Mouse (Mus musculus) layer of hippocampus, adult 18-20 months (tissue): ENCODE measurements around the gene Fdx1. TPM values are rescaled to one million over a fixed set of nuclear protein-coding genes. Genes with fewer than 3 reads are reported as not detected.

Source experiments
- DNase-seq, 2 experiments: peaks; one replicate each; pipeline ENCODE4 v3.0.0; 2022; ENCODE audit warnings: low spot score in 2 of 2
- total RNA-seq, 2 experiments: library from RNA; stranded (reverse); gene quantifications; 2 replicates each; pipeline ENCODE4 v1.2.3; 2021

Gene Fdx1
- total RNA-seq, 2 experiments from 2014 or later, result 20.6 to 25.7 TPM

DNA sequence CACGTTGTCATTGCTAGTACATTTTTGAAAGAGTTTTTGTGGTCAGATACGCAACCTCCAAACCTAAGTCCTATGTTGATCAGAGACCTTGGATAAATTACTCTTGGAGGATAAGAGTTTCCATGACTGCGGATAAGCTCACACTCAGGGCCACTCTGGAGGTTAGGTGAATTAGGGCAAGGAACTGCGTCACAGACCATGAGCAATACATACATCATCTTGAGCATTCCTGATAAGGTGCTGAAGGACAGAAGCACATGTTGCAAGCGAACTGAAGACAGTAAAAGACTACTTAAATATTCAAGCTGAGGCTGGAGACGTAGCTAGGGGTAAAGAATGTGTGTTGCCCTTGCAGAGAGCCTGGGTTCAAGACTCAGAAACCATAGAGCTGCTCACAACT lies 754 bp upstream of the Fdx1 start:
- DNase-seq, result no peak

DNA sequence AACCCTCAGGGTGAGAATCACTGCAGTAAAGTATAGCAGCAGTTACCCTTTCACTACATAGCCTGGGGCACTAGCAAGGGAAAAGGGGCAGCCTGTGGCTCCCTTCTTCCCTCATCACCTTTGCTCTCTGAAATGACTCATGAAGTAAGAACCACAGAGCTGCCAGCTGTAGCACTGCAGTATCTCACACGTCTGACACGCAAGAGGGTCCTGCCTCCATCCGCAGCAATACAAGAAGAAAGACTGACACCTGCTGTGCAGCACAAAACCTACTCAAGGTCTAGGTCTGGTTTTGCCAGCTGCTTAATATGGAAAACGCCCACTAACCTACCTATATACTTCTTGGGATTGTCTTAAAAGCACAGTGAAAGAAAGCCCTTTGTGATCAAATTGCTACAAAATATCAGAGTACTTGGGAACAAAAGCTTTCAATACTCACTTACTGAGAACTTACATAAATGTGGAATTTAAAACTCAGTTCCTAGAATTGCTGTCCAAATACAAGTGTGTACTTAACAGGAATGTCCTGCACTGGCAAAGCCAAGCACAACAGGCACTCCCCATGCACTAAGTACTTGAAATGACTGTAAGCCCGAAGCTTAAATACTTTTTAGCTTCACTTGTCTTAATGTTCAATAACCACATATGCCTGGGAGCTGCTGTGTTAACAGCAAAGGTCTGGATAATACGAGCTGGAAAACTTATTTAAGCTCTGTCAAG lies 2.0 kb downstream of the Fdx1 start:
- no peak for DNase-seq

DNA sequence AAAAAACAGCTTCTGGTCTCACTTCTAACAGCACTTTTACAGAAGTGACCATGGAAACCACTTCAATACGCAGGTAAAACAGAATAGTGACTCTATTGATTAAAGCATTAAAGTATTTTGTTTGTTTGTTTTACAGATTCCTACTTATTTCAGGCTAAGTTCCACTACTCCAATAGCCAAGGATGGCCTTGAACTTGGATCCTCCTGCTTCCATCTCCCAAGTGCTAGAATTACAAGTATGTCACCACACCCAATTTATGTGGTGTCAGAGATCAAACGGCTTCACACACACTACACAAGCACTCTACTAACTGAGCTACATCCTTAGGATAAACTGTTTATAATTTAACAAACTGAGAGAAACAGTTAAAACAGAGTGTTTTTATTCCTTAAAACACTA lies 3.0 kb downstream of the Fdx1 start:
- DNase-seq, result no peak

DNA sequence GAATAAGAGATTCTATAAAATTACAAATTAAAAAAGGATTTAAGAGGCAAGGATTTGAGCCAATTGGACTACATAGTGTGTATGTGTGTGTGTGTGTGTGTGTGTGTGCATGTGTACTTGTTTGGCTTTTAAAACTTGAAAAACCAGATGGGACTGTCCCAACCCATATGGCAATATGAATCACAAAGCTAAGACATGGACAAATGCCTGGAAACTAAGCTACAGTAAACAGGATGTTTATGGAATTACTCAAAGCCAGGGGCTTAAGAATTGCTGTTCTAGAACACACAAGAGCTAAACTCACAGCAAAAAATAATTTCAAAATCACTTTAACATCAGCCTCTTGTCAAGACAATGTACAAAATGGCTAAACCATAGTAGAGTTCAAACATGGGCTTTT lies 4.4 kb downstream of the Fdx1 start:
- peak; percentile 16 to 72 for DNase-seq

DNA sequence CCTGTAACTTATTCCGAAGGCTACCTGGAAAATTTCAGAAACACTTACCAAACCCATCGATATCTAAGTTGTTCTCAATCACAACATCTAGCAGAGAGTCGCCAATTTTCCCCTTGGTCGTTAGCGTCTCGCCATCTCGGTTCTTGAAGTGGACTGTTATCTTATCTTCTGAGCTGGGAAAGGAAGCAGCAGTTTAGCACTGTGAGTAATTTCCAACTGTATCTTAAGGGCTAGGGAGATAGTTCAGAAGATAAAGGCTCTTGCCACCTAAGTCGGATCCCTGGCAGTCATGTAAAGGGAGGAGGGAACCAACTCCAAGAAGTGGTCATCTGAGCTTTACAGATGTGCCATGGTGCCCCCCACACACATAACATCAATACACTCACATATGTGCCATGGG lies 6.3 kb downstream of the Fdx1 start:
- DNase-seq, result no peak

DNA sequence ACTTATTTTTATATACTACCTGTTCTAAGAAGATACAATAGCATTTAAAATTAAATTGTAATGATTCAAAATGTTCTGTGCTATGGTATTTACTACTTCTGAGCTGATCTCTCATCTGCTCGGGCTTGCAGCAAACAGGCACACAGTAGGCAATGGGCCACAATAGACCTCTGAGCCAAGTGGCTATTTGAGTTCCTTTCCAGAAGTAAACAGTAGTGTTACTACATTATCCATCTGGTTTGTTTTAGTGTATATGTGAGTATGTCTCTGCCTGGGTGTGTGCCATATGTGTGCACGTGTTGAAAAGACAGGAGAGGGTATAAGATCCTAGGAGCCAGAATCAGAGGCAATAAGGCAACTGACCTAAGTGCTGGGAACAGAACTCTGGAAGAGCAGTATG lies 6.9 kb downstream of the Fdx1 start:
- no peak for DNase-seq

DNA sequence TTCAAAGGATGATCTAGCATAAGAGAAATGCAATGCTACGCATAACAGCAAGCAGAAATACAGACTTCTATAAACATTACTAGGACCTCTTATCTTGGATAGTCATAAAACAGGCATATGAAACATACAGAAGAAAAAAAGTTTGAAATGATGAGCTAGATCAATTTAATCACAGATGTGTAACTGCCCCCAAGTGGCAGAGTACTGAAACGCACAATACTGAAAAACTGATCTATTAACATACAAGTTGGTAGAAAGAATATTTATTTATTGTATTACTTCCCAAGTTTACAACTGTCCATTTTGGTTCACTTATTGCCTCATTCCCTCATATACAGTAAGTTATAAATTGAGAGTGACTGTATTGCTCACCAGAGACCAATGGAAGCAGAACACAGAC lies 12.0 kb downstream of the Fdx1 start:
- peak in 1 of 2 experiments; percentile 61 for DNase-seq

DNA sequence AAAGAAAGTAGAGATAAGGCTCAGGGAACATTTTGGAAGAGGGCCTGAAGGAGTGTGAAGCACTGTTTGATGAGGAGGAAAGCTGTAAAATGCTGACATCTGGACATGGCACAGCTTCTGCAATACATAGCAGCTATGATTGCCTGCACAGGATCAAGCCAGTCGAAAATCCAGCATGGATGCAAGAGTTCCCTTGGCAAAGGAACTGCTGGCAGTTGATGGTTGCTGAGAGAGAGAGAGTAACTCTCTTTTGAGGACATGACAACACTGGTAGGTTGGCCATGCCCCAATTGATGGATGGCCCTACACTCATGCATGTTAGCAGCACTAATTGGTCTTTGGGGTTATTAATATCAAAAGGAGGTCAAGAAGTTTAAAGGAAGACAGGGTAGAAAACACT lies 12.7 kb downstream of the Fdx1 start:
- DNase-seq, result no peak

DNA sequence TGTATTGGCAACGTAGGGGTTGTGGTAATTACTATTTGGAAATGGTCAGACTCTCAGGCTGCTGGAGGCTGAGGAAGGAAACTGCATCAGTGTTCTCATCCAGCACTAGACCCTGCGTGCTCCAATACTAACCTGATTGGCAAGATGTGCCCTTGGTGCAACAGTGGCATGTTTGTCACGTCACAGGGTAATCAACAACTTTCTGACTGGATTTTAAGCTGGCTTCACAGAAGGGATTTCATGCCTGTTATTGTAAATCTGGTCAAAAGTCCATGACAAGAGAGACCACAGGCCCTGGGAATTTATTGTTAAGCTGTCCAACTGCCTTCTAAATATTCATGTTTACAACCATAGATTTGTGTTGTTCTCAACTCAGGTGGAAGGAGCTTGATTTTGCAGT lies 13.1 kb downstream of the Fdx1 start:
- no peak for DNase-seq

DNA sequence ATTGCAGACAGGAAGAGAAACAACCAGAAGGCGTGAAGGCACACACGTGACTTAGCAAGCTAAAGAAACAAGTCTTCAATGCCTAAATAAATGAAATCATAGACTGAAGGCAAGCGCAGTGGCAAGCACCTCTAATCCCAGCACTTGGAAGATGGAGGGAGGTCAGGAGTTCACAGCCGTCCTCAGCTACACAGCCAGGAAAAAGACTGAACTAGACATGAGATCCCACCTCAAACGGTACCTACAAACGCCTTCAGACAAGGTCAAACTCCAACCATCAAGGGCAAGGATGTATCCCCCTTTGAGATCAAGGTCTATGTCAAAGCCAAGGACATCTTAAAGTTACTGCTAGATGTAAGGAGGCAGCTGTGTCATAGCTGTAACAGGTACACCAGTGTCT lies 19.4 kb downstream of the Fdx1 start:
- no peak for DNase-seq

DNA sequence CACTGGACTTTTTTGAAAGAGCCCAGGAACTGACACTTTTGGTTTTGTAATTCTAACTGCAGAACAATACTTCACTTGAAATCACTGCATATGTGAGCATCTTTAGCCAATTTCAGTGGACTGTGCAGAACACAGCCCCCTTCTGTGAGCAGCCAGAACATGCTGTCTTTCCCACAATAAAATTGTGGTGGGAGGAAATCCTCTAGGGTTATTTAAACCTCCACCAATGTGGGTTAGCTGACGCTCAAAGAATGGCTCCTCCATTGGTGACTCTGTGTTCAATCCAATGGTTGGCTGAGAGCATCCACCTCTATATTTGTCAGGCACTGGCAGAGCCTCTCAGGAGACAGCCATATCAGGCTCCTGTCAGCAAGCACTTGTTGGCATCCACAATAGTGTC lies 28.7 kb downstream of the Fdx1 start:
- DNase-seq, result peak; percentile 8 to 63

DNA sequence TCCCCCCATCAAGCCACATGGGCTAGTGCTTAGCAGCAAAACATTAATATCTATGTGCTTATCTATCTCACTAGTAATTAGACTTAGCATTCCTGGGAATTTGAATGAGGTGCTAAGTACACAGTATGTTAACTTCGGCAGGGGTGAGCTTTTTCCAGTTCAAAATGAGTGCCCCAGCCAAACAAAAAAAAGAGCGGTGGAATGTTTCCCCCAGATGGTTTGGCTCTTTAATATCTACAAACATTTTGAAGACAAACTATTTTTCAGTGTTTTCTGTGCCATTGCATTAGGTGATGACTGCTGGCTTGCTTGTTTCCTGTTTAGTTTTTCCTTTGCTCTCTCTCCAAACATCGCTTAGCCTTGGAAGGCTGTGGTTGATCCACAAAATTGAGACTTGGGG lies 31.4 kb downstream of the Fdx1 start:
- DNase-seq, result no peak

DNA sequence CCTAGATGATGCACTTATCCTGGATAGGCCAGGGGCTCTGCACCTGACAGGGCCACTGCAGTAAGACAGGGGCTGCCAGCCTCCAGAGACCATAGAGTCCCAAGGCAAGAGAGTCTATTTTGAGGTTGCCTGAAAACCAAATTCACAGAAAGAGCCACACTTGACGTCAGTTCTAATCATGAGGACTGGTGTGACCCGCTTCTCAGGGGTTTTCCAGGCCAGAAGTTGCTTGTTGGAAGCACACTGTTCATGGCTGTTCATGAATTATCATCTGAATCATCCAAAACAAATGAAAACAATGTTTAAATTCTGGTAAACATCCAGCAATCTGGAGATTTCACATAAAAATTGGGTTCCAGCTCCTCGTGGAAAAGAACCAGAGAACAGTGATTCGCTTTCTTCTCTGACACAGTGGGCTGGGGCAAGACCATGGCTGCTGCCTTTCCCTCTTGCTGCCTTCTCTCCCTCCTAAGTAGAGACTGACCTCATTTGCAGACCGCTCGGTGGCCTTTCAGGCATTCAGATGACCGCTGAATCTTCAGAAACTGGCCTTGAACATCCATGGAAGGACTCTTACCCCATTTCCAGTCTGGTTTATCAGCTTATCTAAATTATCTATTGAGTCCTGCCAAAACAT lies 32.2 kb downstream of the Fdx1 start:
- no peak for DNase-seq

DNA sequence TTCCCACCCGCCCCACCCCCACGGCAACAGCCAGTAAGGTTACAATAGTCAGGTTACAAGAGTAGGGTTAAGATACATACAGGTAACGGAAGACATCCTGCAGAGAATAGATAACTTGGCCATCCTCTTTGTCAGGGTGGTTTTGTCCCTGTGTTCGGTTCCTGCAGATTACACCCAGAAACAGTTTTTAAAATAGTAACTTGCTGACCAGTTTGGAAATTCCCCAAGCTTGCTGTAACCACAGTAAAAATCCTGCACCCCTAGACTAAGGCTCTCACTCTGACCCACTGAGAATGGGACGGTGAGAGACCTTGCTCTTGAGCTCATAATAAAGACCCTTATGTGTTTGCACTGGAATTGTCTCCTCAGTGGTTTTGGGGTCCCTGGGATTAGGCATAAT lies 33.4 kb downstream of the Fdx1 start:
- no peak for DNase-seq

DNA sequence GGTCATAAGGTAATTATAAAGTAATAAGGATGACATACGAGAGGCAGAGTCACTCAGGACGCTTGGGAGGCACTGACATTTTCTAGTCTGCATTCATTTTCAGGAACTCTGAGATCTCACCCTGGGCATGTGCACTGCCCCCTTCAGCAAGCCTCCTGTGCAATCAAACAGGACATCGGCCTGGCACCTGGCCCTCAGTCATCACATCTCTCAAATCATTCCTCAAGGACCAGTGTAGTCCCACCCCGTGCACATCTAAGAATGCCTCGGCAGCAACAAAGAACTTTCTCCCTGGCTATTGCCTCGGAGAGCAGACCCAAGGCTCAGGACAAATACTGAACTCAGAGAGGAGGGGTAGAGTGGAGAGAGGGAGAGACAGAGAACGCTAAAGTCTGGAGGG lies 34.7 kb downstream of the Fdx1 start:
- DNase-seq, result no peak

DNA sequence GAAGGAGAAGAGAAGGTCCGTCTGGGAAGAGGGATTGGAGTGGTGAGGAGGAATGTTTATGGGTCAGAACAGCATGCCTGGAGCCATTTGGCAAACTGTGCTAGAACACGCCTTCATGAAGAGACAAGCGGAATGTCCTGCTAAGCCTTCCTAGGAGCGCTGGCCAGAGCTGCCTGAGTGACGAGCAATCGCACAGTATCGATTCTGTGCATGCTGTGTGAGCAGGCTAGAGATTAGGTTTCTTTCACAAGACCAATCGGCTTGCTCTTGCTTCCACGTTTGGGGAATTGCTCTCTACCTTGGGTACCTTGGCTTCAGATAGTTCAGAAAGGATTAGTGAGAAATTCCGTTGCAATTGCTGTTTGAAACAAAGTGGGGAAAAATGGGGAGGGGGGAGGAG lies 35.2 kb downstream of the Fdx1 start:
- no peak for DNase-seq

DNA sequence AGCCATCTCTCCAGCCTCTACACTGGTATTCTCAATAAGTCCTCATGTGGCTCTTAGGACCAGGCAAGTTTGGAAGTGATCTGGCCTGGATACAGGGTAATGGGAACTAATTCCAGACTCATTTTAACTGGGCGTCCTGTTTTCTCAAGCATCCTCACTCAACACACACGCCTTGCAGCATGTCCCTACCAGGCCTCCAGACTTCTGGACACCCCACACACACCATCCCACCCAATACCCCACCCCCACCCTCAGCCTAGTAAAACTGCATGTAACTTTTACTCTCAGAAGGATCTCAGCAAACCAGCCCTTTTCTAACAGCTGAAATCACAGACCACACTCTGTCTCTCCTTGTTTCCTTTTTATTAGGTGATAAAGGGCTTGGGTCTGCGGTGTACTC lies 35.7 kb downstream of the Fdx1 start:
- no peak for DNase-seq

DNA sequence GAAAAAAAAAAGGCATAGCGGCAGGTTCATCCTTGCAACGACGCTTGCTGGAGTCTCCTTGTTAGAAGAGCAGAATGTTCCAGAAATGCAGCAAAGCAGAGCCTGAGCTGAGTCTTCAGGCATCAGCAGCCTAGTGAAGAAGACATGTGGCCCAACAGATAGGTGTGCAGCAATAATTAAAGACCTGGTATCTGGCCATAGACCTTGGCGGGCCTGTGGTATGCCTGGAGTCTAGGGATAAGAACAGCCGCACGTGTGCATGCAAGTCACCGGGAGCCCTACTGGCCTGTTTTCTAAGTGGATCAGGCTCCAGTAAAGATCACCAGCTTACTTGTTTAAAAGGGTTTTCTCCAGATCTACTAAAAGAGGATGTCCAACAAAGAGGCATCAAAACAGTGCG lies 36.7 kb downstream of the Fdx1 start:
- DNase-seq, result no peak

DNA sequence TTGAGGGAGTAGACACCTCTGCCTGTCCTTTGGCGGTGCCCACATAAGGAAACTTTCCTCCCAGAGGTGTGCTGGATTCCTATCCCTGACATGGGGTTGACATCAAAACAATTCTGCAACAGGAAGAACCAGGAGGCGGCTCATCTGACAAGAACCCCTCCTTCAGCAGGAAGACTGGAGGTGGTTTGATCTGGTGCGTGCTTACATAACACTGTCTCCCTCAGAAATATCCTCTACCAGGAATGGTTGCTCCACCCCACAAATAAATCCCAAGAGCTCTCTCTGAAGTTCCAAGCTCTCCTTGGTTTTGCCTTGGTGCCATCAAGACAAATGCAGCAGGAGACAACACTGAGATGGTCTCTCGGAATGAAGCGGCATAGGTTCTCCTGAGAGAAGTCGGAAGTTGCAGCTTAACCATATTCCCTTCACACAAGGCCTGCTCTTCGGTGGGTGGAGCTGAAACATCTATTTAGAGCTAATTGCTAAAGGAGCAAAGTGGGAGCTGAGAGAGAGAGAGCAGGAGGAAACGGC lies 38.7 kb downstream of the Fdx1 start:
- no peak for DNase-seq

DNA sequence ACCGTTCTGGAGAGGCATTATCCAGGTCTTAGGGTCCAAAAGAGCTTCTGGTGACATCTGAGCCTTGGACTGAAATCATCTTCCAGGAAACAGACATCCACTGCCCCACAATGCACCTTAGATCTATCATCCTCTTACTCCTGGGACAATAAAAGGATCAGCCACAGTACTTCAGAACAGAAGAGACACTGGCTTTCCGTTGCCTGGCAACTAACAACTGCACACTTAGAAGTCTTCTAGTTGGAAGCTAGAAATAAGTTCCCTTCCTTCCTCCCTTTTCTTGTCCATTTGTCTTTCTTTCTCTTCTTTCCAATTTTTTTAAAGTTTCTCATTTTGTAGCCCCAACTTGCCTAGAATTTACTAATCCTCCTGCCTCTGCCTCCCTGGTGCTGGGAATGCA lies 40.6 kb downstream of the Fdx1 start:
- no peak for DNase-seq

DNA sequence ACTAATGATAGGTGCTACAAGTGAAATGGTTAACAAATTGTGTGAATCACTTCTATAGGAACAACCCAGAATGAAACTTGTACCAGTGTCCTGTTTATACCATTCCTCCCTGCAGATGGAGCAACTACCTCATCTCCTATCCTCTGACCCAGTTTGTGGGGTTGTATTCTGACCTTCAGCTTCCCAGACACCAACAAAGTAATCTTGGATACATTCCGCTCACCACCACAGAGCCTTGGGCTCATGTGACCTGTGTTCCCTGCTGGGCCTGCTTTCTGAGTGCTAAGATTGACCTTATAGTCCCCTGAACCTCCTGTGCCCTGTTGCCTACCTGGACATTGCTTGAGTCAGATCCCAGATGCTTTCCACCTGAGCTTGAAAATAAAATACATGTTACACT lies 47.8 kb downstream of the Fdx1 start:
- DNase-seq, result no peak

DNA sequence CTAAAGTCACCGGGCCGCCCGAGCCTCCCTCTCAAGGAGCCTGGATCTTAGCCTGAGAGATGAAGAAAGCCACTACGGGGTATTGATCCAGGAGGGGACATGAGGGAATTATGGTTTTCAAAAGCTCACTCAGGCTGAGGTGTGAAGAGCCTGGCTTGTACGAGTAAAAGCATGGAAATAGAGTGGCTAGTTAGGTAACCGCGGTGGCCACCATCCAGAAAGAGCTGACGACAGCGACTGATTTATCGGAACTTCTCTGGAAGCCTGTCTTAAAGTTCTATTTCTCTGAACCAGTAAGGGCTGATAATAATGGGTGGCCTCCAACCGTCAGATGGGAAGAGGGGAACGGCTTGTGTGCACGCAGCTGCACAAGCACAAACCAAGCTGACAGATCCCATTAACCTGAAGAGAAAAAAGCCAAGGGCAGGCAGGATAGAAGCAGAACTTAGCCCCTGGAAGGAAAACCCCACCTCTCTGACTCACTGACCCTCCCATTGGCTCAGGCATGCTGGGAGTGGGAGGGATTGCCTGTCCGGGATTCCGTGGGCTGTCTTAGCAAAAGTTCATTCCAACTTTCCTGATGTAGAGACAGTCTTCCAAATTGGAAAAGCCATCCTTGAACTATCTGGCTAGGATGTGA lies 48.8 kb downstream of the Fdx1 start:
- no peak for DNase-seq

DNA sequence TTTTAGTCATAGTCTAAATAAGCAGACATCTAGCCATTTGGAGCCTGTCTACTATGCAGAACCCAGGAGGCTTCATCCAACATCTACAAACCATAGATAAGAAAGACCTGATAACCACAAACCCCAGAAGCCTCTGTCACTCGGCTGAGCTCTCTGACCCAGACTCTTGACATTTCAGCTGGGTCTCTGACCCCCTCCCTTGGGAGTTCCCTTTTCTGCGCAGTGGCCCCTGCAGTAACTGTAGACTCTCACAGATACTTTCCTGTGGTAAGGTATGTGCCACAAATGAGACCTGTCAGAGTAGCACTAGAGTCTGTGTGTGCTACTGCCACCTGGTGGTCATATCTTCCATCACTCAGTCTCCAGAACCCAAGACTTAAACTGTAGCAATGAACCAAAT lies 54.5 kb downstream of the Fdx1 start:
- peak; percentile 32 to 91 for DNase-seq
